Mouse (Mus musculus) gastrocnemius, postnatal 14 days (tissue): ENCODE data around the gene Fgfr2. TPM values are rescaled to one million over a fixed set of nuclear protein-coding genes. Genes with fewer than 3 reads are reported as not detected.

Source experiments
- DNase-seq: peaks from one replicate; pipeline ENCODE4 v3.0.0; 2021; ENCODE audit warnings: mixed read lengths
- intact Hi-C: fragments of 180-260 bp; cut with DNase I; formaldehyde crosslinking; loops from one replicate; pipeline ENCODE4 v1.15.1; 2025; ENCODE audit warnings: low total_unique reads
- total RNA-seq, 2 experiments: library from RNA; stranded (reverse); gene quantifications; 2 replicates each; pipeline ENCODE4 v1.2.3; 2021

The Fgfr2 gene
- total RNA-seq, 2 experiments from 2014 or later, result 1.2 to 1.8 TPM

DNA sequence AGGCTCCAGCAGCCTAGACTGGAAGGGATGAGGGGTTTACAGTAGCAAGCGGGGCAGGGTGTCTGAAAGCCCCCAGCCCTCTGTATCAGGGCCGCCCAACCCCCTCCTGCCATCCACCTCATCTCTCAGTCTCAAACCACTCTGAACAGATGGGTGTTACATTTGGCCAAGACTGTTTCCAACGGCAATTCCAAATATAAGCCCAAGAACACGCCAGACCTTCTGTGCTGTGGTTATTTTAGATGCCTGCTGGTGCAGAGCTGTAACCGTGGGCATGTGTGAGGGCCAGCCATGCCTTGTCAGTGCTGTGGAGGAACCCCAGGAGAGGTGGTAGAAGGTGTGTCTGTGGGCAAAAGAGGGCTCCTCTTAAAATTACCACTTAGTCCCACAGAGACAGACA is 869.6 kb downstream of the Fgfr2 start:
- intact Hi-C loops, result no loop called here
- no peak for DNase-seq

DNA sequence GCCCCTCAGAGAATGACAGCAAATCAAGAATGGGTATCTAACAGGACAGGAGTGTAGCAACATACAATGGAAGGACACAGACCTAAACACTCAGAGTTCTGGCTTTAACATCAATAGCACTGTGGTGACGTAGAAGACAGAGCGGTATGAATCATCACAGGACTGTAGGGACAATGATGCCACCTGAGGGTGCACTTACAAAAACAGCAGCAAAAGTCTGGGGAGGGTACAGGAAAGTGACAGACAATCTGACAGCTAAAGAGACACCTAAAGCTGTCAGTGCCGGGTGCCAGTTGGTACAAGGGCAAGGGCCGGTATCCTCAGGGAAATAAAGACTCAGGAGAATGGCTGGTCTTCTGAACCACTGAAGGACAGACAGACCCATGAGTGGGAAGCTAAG is 870.1 kb downstream of the Fgfr2 start:
- DNase-seq, result no peak
- intact Hi-C loops, result no loop called here

DNA sequence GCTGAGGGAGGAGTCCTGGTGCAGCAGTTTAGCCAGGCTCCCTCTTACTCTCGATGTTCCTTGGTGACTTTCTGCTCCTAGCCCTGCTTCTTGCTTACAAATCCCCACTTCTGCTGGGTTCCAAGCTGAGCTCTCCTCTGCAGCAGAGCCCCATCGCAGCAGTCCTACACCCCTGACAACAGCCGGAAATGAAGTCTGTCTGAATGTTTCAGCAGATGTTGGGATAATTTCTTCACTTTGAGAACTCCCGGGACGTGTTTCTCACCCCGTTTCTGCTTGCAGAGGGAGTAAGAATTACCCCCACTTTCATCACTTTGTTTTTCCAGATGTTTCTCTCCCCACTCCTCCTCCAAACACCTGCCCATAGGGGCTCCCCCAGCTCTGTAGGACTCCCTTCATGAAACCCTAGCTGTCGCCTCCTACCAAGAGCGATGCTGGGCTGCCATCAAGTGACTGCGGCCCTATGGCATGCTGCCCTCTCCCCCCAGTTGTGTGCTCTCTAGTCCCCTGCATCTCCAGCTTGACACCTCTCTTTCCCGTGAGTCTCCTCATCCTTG is 873.5 kb downstream of the Fgfr2 start:
- intact Hi-C loops, result no loop called here
- DNase-seq, result no peak

GRCm38 (mm10) chr7:132247567-132247966 is 875.6 kb downstream of the Fgfr2 start:
- intact Hi-C loops, result no loop called here
- peak; percentile 29 for DNase-seq

DNA sequence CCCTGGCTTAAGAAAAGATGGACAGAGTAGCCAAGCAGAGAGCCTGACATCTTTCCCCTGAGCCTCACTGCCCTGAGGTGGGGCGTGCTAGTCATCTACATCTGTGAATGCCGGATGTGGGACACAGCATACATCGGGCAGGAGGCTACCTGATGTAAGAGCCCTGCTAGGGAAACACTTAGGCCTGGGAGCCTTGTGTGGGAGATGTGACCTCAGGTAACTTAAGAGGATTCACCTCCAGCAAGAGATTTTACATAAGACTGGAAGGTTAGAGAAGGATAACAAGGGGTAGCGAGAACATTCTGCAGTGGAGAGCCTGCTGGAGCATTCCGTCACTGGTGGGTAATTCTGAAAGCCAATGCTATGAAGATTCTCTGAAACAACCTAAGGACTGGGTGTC is 876.1 kb downstream of the Fgfr2 start:
- intact Hi-C loops, result no loop called here
- DNase-seq, result no peak

GRCm38 (mm10) chr7:132245730-132246129 is 877.4 kb downstream of the Fgfr2 start:
- no peak for DNase-seq
- intact Hi-C loops, result no loop called here

DNA sequence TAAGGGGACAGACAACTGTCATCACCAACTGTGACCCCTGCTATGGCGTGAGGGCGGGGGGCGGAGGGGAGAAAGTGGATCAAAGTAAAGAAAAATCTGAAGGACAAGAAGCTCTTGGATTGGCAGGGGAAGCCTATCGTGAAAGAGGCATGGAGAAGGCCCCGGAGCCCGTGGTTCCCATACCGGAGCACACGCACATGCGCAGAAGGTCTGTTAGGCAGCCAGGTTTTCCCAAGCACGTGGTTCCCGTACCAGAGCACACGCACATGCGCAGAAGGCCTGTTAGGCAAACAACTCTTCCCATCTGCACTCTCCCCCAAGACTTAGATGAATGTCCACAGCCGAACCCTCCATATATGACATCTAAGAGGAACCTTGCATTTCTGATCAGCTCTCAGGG is 878.5 kb downstream of the Fgfr2 start:
- DNase-seq, result no peak
- intact Hi-C loops, result no loop called here

DNA sequence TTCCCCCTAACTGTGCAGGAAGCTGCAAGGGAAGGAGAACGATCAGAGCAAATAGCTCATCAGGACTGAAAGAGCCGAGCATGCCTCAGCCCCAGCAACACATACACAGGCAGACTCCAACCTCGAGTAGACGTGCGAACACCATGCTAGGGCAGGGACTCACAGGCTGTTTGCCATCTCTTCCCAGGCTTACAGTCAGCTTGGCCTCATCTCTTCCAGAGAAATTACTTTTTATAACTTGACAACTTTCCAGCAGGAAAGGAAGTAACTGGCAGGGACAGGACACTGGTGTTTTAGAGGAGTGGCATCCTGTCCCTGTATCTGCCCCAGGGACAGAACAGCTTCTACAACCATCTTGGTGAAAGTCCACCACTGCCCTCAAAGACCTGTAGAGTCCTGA is 879.9 kb downstream of the Fgfr2 start:
- intact Hi-C loops, result no loop called here
- no peak for DNase-seq

- peak; percentile 43 for DNase-seq
These were observed 880.5 kb downstream of the Fgfr2 start for GRCm38 (mm10) chr7:132242617-132243141.

DNA sequence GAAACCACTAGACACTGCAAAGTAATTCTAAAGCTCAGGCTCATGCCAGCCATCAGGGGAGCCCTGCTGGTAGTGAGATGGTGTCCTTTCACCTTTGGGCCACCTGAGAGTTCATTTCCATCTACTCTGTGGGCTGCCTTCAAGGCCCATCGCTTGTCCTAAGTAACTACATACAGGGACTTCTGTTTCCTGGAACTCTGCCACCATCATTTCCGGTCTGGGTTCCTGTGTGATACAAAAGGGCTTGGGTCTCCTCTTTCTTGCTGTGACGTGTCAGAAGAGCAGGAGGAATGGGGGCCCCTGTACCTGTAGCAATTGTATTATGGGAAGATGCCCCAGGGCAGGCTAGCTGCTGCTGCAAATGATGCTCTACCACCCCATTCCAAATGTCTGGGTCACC is 884.2 kb downstream of the Fgfr2 start:
- intact Hi-C loops, result no loop called here
- no peak for DNase-seq

More at GRCm38 (mm10) chr7:132242617-132243141, 880.5 kb downstream of the Fgfr2 start:
- intact Hi-C loops, result no loop called here

DNA sequence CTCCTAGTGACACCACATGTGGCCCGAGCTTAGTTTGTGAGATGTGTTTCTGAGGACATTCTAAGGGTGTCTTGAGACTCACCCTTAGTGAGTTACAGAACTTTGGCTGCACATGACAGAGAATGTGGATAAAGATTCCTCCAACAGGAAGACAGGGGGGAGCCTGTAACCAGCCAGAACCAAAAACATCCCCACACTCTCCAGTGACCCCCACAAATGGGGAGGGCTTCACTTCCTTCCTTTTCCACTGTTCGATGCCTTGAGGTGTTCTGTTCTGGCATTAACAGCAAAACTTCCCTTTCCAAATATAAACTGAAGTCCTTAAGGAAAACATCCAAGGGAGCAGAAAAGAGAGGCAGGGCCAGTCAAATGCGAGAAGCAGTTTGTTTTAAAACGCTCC is 886.0 kb downstream of the Fgfr2 start:
- intact Hi-C loops, result no loop called here
- DNase-seq, result no peak

DNA sequence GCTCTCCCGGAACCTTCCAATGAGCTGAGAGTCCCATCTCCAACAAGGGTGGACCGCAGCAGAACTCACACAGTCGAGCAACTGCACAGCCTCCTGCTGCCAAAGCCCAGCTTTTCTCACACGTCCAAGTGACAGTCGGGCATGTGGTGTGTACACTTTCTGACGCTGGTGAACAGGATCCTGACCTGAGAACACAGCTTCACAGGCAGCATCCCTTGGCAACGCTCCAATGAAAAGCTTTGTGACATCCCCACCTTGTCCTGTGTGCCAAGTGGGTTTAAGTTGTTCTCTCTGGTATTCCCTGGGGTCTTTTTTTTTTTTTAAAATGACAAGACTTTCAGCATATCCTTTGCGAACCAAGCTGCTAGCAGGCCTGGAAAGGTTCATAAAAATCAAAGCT is 886.4 kb downstream of the Fgfr2 start:
- intact Hi-C loops, result no loop called here
- no peak for DNase-seq

DNA sequence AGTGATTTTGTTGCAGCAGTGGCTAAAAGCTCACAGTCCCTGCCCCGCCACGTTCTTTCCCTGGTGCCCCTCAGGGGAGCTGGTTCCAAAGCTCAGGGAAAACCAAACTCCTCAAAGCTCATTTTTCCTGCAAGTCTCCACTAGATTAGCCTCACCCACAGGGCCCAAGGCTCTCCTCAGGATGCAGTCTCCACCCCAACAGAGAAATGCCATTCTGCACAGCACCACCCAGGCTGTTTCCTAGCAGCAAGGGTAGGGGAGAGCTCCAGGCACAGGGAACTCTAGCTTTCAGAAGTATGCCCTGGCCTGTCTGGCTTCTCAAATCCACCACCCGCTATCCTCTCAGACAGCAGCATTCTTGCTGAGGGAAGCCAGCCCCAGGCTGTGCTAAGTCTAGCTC is 888.9 kb downstream of the Fgfr2 start:
- intact Hi-C loops, result no loop called here
- no peak for DNase-seq

DNA sequence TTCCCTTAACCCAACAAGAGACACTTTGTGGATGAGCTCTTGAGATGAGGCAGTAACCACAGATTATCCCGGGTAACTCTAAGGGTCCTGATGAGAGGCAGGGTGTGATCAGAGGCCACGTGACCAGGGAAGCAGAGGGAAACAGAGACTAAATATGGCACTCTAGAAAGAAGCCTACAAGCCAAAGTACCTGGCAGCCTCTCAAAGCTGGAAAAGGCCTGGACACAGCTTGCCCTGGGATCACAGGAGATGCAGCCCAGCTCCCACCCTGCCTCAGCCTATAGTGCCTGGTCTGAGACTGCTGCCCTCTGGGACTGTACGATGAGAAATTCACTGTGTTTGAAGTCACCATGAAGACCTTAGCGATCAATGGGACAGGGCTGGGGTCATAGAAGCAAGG is 889.4 kb downstream of the Fgfr2 start:
- no peak for DNase-seq
- intact Hi-C loops, result no loop called here

GRCm38 (mm10) chr7:132232937-132233336 is 890.2 kb downstream of the Fgfr2 start:
- intact Hi-C loops, result no loop called here
- DNase-seq, result no peak

- no peak for DNase-seq
- intact Hi-C loops, result no loop called here
These were observed 891.7 kb downstream of the Fgfr2 start for GRCm38 (mm10) chr7:132231476-132231875.

DNA sequence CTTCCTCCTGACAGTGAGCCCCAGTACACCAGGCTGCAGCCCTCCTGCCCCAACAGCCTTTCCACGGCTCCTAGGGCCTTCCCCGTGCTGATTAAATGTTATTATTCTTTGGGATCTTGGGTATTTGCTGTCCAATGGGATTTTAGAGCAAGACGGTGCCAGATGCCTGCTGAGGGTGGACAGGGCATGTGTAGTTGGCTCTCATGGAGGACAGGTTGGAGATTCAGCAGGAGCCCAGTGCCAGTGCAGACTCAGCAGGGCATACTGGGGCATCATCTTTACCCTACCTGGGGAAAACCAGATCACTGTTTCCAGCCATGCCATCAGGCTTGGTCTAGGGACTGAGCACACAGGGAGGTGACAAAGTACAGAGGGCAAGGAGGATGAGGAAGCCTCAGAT is 892.2 kb downstream of the Fgfr2 start:
- intact Hi-C loops, result no loop called here
- no peak for DNase-seq

- no peak for DNase-seq
- intact Hi-C loops, result loop anchor here (2.0 to 5.0 kb wide), 3 partner anchors 90 to 325 kb away; partner anchors contain the start of gene Chst15
These were observed 896.0 kb downstream of the Fgfr2 start for GRCm38 (mm10) chr7:132227075-132227640.

DNA sequence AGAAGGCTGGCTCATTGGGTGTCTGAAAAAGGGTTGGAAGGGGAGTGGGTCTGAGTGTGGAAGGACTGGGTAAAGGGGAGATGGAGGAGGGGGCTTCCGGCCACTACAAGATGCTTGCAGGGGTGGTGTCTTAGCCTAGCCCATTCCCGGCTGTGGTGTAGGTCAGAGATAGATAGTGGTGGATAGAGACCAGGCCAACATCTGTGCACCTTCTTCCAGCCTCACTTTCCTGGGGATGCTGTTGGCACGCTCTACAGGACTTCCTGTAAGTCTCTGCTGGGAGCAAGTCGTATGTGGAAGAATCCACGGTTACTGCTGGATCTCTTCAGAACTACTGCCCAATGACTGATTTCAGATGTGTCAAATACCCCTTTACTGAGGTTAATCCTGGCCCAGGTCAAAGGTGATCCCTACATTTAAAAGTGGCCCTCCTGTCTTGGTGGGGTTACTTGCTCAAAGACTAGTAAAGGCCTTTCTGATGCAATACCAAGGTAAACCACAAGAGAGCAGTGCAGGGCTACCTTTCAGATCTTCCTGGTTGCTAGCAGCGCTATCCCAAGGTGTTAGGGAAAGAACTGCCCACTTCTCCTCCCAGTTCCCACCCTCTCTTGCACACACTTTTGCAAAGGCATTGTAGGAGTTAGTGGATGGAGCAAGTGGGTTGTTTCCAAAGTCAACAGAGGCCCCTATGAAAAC is 896.6 kb downstream of the Fgfr2 start:
- intact Hi-C loops, result loop anchor here (2.0 to 5.0 kb wide), 3 partner anchors 91 to 326 kb away; partner anchors contain the start of gene Chst15

DNA sequence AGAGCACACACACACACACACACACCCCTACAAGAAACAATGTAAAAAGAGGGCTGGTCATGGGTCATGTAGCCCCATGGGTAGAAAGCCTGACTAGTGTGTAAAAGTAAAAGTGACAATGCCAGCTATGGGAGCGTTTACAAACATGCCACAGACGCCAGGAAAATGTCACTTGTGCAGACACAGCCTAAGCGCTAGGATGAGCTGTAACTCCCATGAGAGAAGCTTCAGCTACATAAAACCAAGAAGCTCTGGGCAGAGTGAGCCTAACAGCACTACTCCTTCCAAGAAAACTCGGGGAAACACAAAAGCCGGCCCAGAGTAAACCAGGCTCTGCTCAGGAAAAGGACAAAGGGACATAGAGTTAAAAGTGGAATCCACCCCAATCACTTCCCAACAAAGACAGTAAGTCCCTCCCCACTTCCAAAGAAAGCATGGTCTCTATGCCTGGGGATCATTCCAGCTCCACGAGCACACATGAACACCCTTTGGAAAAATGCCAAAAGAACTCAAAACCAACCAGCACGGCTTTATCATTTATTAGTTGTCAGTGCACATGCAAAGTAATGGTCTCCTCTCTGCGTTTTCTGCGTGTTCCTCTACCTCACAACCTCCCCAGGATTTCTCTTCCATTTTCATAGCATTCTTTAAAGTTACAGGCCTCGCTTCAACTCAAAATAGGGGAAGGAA is 899.6 kb downstream of the Fgfr2 start:
- intact Hi-C loops, result no loop called here
- DNase-seq, result no peak

More for the DNA sequence above, 896.6 kb downstream of the Fgfr2 start:
- peak; percentile 71 for DNase-seq
